Mouse (Mus musculus) heart, adult 2 months (tissue): Measurements from ENCODE around the gene Rps6kb2. TPM values are rescaled to one million over a fixed set of nuclear protein-coding genes. Genes with fewer than 3 reads are reported as not detected.

Experiments
- DNase-seq, 2 experiments: peaks; one replicate each; pipeline ENCODE4 v3.0.0; 2021
- H3K27ac ChIP-seq: fragments of 200-600 bp; 2 replicates; pipeline ENCODE4 v1.8.1; 2022
- H3K27me3 ChIP-seq: fragments of 200-500 bp; 2 replicates; pipeline ENCODE4 v1.6.1; 2012; ENCODE audit warnings: mild to moderate bottlenecking, low read length, inconsistent platforms, mixed read lengths; ENCODE audit not compliant: control insufficient read depth, insufficient read depth
- H3K36me3 ChIP-seq: fragments of 200-500 bp; 2 replicates; pipeline ENCODE4 v1.6.1; 2012; ENCODE audit warnings: low read length, inconsistent platforms; ENCODE audit not compliant: control insufficient read depth, insufficient read depth
- H3K4me1 ChIP-seq: fragments of 200-500 bp; 2 replicates; pipeline ENCODE4 v1.6.1; 2011; ENCODE audit warnings: low read length; ENCODE audit not compliant: control insufficient read depth, insufficient read depth
- H3K4me3 ChIP-seq: fragments of 200-600 bp; 2 replicates; pipeline ENCODE4 v1.8.1; 2022
- H3K79me2 ChIP-seq: fragments of 200-500 bp; replicated peaks from 2 replicates; pipeline ENCODE4 v1.6.1; 2012; ENCODE audit warnings: mild to moderate bottlenecking, inconsistent platforms, low read length, moderate library complexity, mixed read lengths; ENCODE audit not compliant: control insufficient read depth, insufficient read depth
- H3K9ac ChIP-seq: fragments of 200-500 bp; 2 replicates; pipeline ENCODE4 v1.6.1; 2012; ENCODE audit warnings: low read depth, mild to moderate bottlenecking, control low read depth, inconsistent platforms, low read length, mixed read lengths
- CTCF ChIP-seq: fragments of 200-600 bp; IDR thresholded peaks from 2 replicates; pipeline ENCODE4 v1.8.1; 2022; ENCODE audit warnings: antibody characterized with exemption, mild to moderate bottlenecking, moderate library complexity
- EP300 ChIP-seq: fragments of 200-500 bp; IDR thresholded peaks from 2 replicates; pipeline ENCODE4 v1.6.1; 2011; ENCODE audit warnings: low read depth, low read length, control low read depth; ENCODE audit not compliant: insufficient read depth
- POLR2A ChIP-seq: fragments of 200-500 bp; IDR thresholded peaks from 2 replicates; pipeline ENCODE4 v1.6.1; 2011; ENCODE audit warnings: mild to moderate bottlenecking, low read depth, low read length, control low read depth; ENCODE audit not compliant: insufficient read depth
- WGBS: fragments of 180-500 bp; shearing (Covaris S2); methylation state at CpG from one replicate; pipeline ENCODE4 v1.1.7; 2018; 5-methylcytosine and 5-hydroxymethylcytosine counted together
- intact Hi-C: fragments of 180-260 bp; cut with DNase I; formaldehyde crosslinking; loops from one replicate; pipeline ENCODE4 v1.15.1; 2025
- polyA plus RNA-seq: library from polyadenylated mRNA; depleted of rRNA; stranded (reverse); fragments of >200 nt; gene quantifications from 2 replicates; pipeline ENCODE4 v1.2.3, GENCODE M21; 2012
- total RNA-seq, 2 experiments: library from RNA; stranded (reverse); gene quantifications; 2 replicates each; pipeline ENCODE4 v1.2.3; 2021

The Rps6kb2 gene
- total and polyA plus RNA-seq, 3 experiments = 14.7 to 32.9 (median 18.2) TPM

DNA sequence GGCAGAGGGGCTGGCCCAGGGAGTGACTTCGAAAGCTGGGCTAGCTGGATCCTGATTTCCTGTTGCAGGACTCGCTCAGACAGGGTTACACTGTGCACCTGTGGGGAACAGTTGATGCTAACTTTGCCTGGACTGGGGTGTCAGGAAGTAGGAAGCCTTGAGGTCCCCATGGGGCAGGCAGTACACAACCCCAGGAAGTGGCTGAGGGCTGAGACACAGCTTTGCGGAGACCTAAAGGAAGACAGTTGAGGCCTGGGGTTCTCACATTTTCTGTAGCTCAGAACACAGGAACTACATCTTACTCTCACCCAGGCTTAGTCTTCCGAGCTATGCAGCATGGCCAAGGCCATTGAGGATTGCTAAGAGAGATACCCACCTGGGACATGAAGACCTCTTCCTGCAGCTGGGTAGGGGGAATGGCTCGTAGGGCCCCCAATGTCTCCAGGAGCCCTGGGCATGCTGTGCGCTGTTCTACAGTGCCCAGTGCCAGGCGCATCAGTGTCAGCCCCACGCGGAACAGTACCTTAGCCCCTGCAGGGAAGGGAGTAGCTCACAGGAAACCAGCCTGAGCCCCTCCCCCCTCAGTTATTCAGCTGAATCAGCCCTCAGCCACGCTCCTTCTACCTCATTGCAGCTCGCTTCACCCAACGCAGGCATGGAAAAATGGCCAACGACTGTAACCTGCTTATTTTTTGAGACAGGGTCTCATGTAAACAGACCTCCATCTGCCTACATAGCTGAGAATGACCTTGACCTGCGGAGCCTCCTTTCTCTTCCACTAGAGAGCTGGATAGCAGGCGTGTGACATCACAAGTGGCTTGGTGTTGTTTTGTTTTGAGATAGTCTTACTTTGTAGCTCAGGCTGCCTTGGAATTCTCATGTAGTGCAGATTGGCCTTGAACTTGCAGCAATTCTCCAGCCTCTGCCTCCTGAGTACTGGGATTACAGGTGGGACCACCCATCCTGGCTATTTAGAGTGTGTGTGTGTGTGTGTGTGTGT is 22.1 kb upstream of the Rps6kb2 start:
- H3K27ac ChIP-seq = peak overlapping the region; percentile 54; the same call in 1 of the 2 replicates
- TF ChIP-seq EP300 = no peak
- 42% methylated on average over 15 of the region's 15 CpGs for WGBS
- no peak overlapping the region for H3K9ac ChIP-seq
- peaks cover 8% of the 10 kb centered on the region; the same call in 1 of the 2 replicates for H3K4me1 ChIP-seq
- DNase-seq = peak in 1 of 2 experiments; percentile 56
- H3K79me2 ChIP-seq = no peaks in the 10 kb centered on the region
- intact Hi-C loops = no loop called here
- H3K4me3 ChIP-seq = no peak overlapping the region
- H3K27me3 ChIP-seq = no peaks in the 10 kb centered on the region
- H3K36me3 ChIP-seq = no peaks in the 10 kb centered on the region

DNA sequence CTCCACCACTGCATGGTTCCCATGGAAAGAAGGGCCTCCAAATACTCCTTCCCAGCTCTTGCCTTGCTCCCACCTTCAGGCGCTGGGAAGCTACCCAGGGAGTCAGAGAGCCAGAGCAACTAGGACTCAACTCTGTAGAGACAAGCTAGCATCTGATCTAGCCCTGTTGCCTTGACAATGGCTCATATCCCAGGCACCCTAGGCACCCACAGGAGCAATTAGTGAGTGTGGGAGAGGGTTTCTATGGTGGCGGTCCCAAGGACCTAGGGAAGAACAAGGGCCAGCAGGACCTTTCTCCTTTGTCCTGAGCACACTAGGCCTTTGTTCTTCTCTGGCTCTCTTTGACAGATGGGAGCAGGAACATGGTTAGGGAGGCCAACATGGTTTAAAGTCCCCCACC is 20.5 kb upstream of the Rps6kb2 start:
- Histone ChIP-seq H3K27me3 (no peaks in the 10 kb centered on the region), H3K4me3 (no peak overlapping the region), H3K79me2 (no peaks in the 10 kb centered on the region), H3K36me3 (no peaks in the 10 kb centered on the region), H3K4me1 (peaks cover 8% of the 10 kb centered on the region; the same call in 1 of the 2 replicates), H3K27ac (no peak overlapping the region), H3K9ac (no peak overlapping the region)
- intact Hi-C loops = no loop called here
- DNase-seq = no peak
- WGBS = 92% methylated on average over 2 of the region's 2 CpGs
- TF ChIP-seq EP300 (no peak), CTCF (no peak), POLR2A (no peak)

- Histone ChIP-seq H3K4me1 (peaks cover 8% of the 10 kb centered on the region; the same call in 1 of the 2 replicates), H3K79me2 (no peaks in the 10 kb centered on the region), H3K27me3 (no peaks in the 10 kb centered on the region), H3K36me3 (no peaks in the 10 kb centered on the region), H3K27ac (no peak overlapping the region), H3K4me3 (no peak overlapping the region), H3K9ac (no peak overlapping the region)
- peak in 1 of 2 experiments; percentile 74 for DNase-seq
- TF ChIP-seq POLR2A (no peak), EP300 (no peak), CTCF (no peak)
- intact Hi-C loops = no loop called here
- WGBS = 64% methylated on average over 3 of the region's 3 CpGs
These were observed 18.7 kb upstream of the Rps6kb2 start for GRCm38 (mm10) chr19:4181892-4182291.

- H3K4me3 ChIP-seq = no peak overlapping the region
- no peaks in the 10 kb centered on the region for H3K27me3 ChIP-seq
- no peak for DNase-seq
- H3K27ac ChIP-seq = no peak overlapping the region
- peaks cover 8% of the 10 kb centered on the region; the same call in 1 of the 2 replicates for H3K4me1 ChIP-seq
- H3K79me2 ChIP-seq = no peaks in the 10 kb centered on the region
- 87% methylated on average over 7 of the region's 7 CpGs for WGBS
- H3K9ac ChIP-seq = no peak overlapping the region
- intact Hi-C loops = no loop called here
- no peak for TF ChIP-seq EP300
- no peaks in the 10 kb centered on the region for H3K36me3 ChIP-seq
These were observed 17.3 kb upstream of the Rps6kb2 start for GRCm38 (mm10) chr19:4180411-4180810.

DNA sequence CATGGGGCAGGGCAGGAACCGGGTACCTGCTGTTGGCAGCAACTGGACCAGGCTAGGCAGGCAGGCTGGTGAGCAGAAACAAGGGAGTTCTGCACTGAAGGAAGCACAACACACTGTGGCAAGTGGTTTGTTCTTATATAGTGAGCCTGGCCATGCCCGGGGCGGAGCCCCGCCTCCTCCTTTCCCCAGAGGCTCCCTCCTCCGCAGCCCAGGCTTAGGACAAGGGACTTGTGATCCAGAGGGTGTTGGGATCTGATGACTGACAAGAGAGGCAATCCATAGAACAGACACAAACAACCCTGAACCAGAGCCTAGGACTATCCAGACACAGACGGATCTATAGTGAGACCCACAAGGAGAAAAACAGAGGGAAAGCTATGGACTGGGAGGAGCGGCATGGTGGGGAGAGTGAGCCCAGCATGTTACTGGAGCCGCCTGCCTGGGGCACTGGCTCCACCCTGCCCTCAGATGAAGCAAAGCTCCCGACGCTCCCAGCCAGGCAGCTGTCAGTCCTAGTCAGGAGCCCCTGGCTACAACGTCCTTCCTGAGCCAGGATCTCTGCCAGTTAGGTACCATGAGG is 12.3 kb upstream of the Rps6kb2 start, which contains the start of gene Carns1:
Gene Carns1, minus strand, starts transcription at position 112 of the 580 bp plus-strand sequence.
- no peaks in the 10 kb centered on the region for H3K27me3 ChIP-seq
- intact Hi-C loops = no loop called here
- peak; percentile 60 to 69 for DNase-seq
- H3K36me3 ChIP-seq = no peaks in the 10 kb centered on the region
- H3K79me2 ChIP-seq = no peaks in the 10 kb centered on the region
- peak within 1 kb of the TSS; percentile 79 for H3K27ac ChIP-seq
- H3K4me3 ChIP-seq = peak within 1 kb of the TSS; percentile 36
- H3K4me1 ChIP-seq = peaks cover 7% of the 10 kb centered on the region
- 8% methylated on average over 11 of the region's 11 CpGs for WGBS
- peak within 1 kb of the TSS; percentile 65 for H3K9ac ChIP-seq
- TF ChIP-seq POLR2A (peak; percentile 69), EP300 (no peak)

DNA sequence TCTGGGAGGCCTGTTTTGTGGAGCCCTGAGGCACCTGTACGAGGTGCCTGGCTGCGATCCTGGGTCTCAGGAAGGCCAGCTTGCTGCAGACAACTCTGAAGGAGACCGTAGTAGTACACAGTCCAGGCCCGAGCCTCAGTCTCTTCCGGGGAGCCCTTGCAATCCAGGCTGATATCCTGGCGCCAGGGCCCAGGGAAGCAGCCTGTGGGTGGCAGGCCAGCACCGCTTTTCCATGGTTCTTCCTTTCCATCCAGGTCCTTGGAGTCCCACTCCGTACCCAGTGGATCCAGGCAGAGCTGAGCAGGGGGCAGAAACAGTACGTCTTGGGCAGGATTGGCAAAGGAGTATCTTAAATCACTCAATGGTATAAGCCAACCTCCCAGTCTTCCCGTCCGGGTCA is 9.8 kb upstream of the Rps6kb2 start:
- H3K79me2 ChIP-seq = no peaks in the 10 kb centered on the region
- DNase-seq = peak in 1 of 2 experiments; percentile 34
- TF ChIP-seq CTCF (peak; percentile 51), POLR2A (0 out of 2 replicates have a peak, but pooled peaks have one; percentile 23), EP300 (no peak)
- no peak overlapping the region for H3K4me3 ChIP-seq
- WGBS = 60% methylated on average over 11 of the region's 11 CpGs
- H3K36me3 ChIP-seq = no peaks in the 10 kb centered on the region
- H3K4me1 ChIP-seq = peaks cover 10% of the 10 kb centered on the region
- no peaks in the 10 kb centered on the region for H3K27me3 ChIP-seq
- intact Hi-C loops = no loop called here
- peak overlapping the region; percentile 92 for H3K27ac ChIP-seq
- peak overlapping the region; percentile 6; the same call in 1 of the 2 replicates for H3K9ac ChIP-seq
